Mouse (Mus musculus): ENCODE measurements at regions not wholly inside any gene's neighbourhood (a gene's known extent, or its start where the extent isn't known, plus 50 kb on each side); places are given as distances from the start of the nearest gene placed in this dataset.

GRCm38 (mm10) chr1:32805890-32806630 lies 259.0 kb upstream of the Gm5415 start:
- Histone ChIP-seq H3K36me3 (ENCODE audit: control insufficient read depth in 1 of 2, insufficient read depth in 2 of 2, low read length in 2 of 2) (no peaks in the 10 kb centered on the region), H3K9ac (ENCODE audit: control insufficient read depth, low read depth, low read length, poor library complexity, severe bottlenecking) (no peak overlapping the region), H3K4me3 (ENCODE audit: control insufficient read depth in 1 of 2, insufficient read depth in 1 of 2, low read depth in 2 of 2, low read length in 2 of 2) (no peak overlapping the region), H3K27me3 (ENCODE audit: control insufficient read depth in 1 of 2, insufficient read depth in 2 of 2, low read length in 2 of 2) (no peaks in the 10 kb centered on the region), H3K79me2 (ENCODE audit: control insufficient read depth, insufficient read depth, low read length, poor library complexity) (no peaks in the 10 kb centered on the region), H3K4me1 (ENCODE audit: control insufficient read depth in 1 of 2, insufficient read depth in 2 of 2, low read length in 2 of 2) (no peaks in the 10 kb centered on the region), H3K9me3 (replicated peaks; ENCODE audit: insufficient read depth, low read length) (no peaks in the 10 kb centered on the region), H3K27ac (ENCODE audit: control insufficient read depth, low read depth, low read length) (no peak overlapping the region)
- TF ChIP-seq MAFK (IDR thresholded peaks at IDR 0.05; ENCODE audit: borderline replicate concordance, low read depth, low read length), result no peak
- no peak for TF ChIP-seq TCF12 (IDR thresholded peaks at IDR 0.05; ENCODE audit: low read depth, low read length)
- DNase-seq (ENCODE audit: low read depth, low spot score), result no peak

DNA sequence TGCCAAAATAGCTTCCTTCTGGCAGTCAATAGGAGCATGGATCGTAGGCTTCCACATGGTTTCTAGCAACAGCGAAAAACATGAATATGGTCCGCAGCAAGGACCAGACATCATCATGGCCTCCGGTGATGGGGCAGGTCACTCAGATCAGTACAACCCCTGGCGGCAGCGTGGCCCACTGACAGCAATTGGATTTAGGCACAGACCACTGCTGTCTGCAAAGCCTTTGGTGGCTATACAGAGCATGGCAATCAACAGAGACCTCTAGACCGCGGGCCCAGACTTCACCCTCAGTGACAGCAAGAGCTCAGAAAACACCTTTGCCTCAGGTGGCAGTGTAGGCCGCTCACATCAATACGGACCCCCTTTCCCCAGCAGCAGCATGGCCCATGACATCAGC lies 225.1 kb upstream of the Gm5415 start:
- Histone ChIP-seq H3K4me3 (ENCODE audit: control insufficient read depth in 1 of 2, insufficient read depth in 1 of 2, low read depth in 2 of 2, low read length in 2 of 2) (no peak overlapping the region), H3K9ac (ENCODE audit: control insufficient read depth, low read depth, low read length, poor library complexity, severe bottlenecking) (no peak overlapping the region), H3K79me2 (ENCODE audit: control insufficient read depth, insufficient read depth, low read length, poor library complexity) (no peaks in the 10 kb centered on the region), H3K36me3 (ENCODE audit: control insufficient read depth in 1 of 2, insufficient read depth in 2 of 2, low read length in 2 of 2) (no peaks in the 10 kb centered on the region), H3K9me3 (replicated peaks; ENCODE audit: insufficient read depth, low read length) (no peaks in the 10 kb centered on the region), H3K27me3 (ENCODE audit: control insufficient read depth in 1 of 2, insufficient read depth in 2 of 2, low read length in 2 of 2) (no peaks in the 10 kb centered on the region), H3K4me1 (ENCODE audit: control insufficient read depth in 1 of 2, insufficient read depth in 2 of 2, low read length in 2 of 2) (no peaks in the 10 kb centered on the region), H3K27ac (ENCODE audit: control insufficient read depth, low read depth, low read length) (no peak overlapping the region)
- TF ChIP-seq MXI1 (IDR thresholded peaks at IDR 0.05; ENCODE audit: low read depth, low read length) (no peak), MAX (IDR thresholded peaks at IDR 0.05; ENCODE audit: low read length) (no peak), JUND (IDR thresholded peaks at IDR 0.05; ENCODE audit: low read depth, low read length) (no peak), ELF1 (IDR thresholded peaks at IDR 0.05; ENCODE audit: low read depth, low read length) (no peak)
- no peak for DNase-seq (ENCODE audit: low read depth, low spot score)

DNA sequence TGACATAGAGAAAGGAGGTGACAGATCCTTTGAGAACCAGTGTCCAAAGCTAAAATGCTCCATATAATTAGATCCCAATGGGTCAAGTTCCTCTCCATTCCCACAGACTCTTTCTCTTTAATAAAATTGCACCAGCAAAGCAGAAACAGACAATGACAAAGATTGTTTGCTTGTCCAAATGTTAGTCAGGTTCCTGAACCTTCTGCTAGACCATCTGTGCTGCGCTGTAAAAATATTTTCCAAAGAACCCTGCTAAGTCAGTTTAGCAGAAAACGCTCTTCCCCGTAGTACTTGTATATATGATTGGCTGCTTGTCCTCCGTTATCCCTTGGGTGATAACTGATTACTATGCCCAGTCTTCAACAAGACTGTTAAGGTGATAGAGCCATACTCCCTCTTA lies 221.0 kb upstream of the Gm5415 start:
- TF ChIP-seq KAT2A (conservative IDR thresholded peaks at IDR 0.05; ENCODE audit: low read depth, low read length), result no peak
- TF ChIP-seq MAZ (IDR thresholded peaks at IDR 0.05; ENCODE audit: low read depth, low read length), result no peak
- TF ChIP-seq GATA1 (IDR thresholded peaks at IDR 0.05; ENCODE audit: low read depth, low read length), result no peak
- no peak for TF ChIP-seq USF2 (IDR thresholded peaks at IDR 0.05; ENCODE audit: borderline replicate concordance in 1 of 2, insufficient read depth in 1 of 2, low read depth in 1 of 2, low read length in 2 of 2)
- TF ChIP-seq RAD21 (IDR thresholded peaks at IDR 0.05; ENCODE audit: low read depth, low read length), result no peak
- no peak for TF ChIP-seq JUND (IDR thresholded peaks at IDR 0.05; ENCODE audit: low read depth, low read length)
- TF ChIP-seq NELFE (IDR thresholded peaks at IDR 0.05; ENCODE audit: low read depth, low read length), result no peak
- TF ChIP-seq TAL1 (IDR thresholded peaks at IDR 0.05; ENCODE audit: low read length), result no peak
- TF ChIP-seq MXI1 (IDR thresholded peaks at IDR 0.05; ENCODE audit: low read depth, low read length), result no peak
- no peak for TF ChIP-seq TCF12 (IDR thresholded peaks at IDR 0.05; ENCODE audit: low read depth, low read length)
- TF ChIP-seq ZKSCAN1 (IDR thresholded peaks at IDR 0.05; ENCODE audit: low read depth, low read length), result no peak
- TF ChIP-seq SMC3 (IDR thresholded peaks at IDR 0.05; ENCODE audit: low read depth, low read length), result no peak
- TF ChIP-seq HCFC1 (IDR thresholded peaks at IDR 0.05; ENCODE audit: low read depth, low read length), result no peak
- no peak for TF ChIP-seq MYB (IDR thresholded peaks at IDR 0.05; ENCODE audit: low read depth, low read length)
- no peak for TF ChIP-seq POLR2A (IDR thresholded peaks at IDR 0.05; ENCODE audit: control insufficient read depth in 1 of 2, insufficient read depth in 1 of 2, low read depth in 1 of 2, low read length in 2 of 2, poor library complexity in 1 of 2)
- no peak for TF ChIP-seq SIN3A (IDR thresholded peaks at IDR 0.05; ENCODE audit: low read length)
- Histone ChIP-seq H3K27ac (ENCODE audit: control insufficient read depth, low read depth, low read length) (no peak overlapping the region), H3K79me2 (ENCODE audit: control insufficient read depth, insufficient read depth, low read length, poor library complexity) (no peaks in the 10 kb centered on the region), H3K4me1 (ENCODE audit: control insufficient read depth in 1 of 2, insufficient read depth in 2 of 2, low read length in 2 of 2) (no peaks in the 10 kb centered on the region), H3K36me3 (ENCODE audit: control insufficient read depth in 1 of 2, insufficient read depth in 2 of 2, low read length in 2 of 2) (no peaks in the 10 kb centered on the region), H3K9ac (ENCODE audit: control insufficient read depth, low read depth, low read length, poor library complexity, severe bottlenecking) (no peak overlapping the region), H3K9me3 (replicated peaks; ENCODE audit: insufficient read depth, low read length) (no peaks in the 10 kb centered on the region), H3K27me3 (ENCODE audit: control insufficient read depth in 1 of 2, insufficient read depth in 2 of 2, low read length in 2 of 2) (no peaks in the 10 kb centered on the region), H3K4me3 (ENCODE audit: control insufficient read depth in 1 of 2, insufficient read depth in 1 of 2, low read depth in 2 of 2, low read length in 2 of 2) (no peak overlapping the region)
- no peak for DNase-seq (ENCODE audit: low read depth, low spot score)
